Mouse (Mus musculus) left cerebral cortex, adult 18-20 months (tissue): ENCODE data around the gene Acer3. TPM values are rescaled to one million over a fixed set of nuclear protein-coding genes. Genes with fewer than 3 reads are reported as not detected.
"Not testable (repeated sequence)": the region's sequence is repeated elsewhere in the genome, so short reads cannot be mapped to it uniquely, and the experiment has no call there.

Source experiments
- DNase-seq, 2 experiments: peaks; one replicate each; pipeline ENCODE4 v3.0.0; 2021 to 2022; ENCODE audit warnings: low spot score in 2 of 2, mixed read lengths in 1 of 2
- total RNA-seq, 2 experiments: library from RNA; stranded (reverse); gene quantifications; 2 replicates each; pipeline ENCODE4 v1.2.3; 2021

The Acer3 gene
- total RNA-seq, 2 experiments from 2014 or later, result 20.8 to 25.0 TPM

- DNase-seq, result not testable (repeated sequence)
Measured at GRCm38 (mm10) chr7:98187332-98187731, 133.7 kb downstream of the Acer3 start.

GRCm38 (mm10) chr7:98186637-98187036, 134.4 kb downstream of the Acer3 start:
- DNase-seq, result no peak

GRCm38 (mm10) chr7:98185326-98185725, 135.7 kb downstream of the Acer3 start:
- DNase-seq, result no peak

GRCm38 (mm10) chr7:98178560-98179231, 142.3 kb downstream of the Acer3 start:
- DNase-seq, result no peak

GRCm38 (mm10) chr7:98177929-98178559, 143.0 kb downstream of the Acer3 start, which contains the start of gene Capn5:
Gene Capn5 (minus strand): TSS chr7:98178274.
- DNase-seq, result peak; percentile 45 to 61

GRCm38 (mm10) chr7:98177566-98177928, 143.5 kb downstream of the Acer3 start:
- DNase-seq, result no peak

GRCm38 (mm10) chr7:98177071-98177485, 143.9 kb downstream of the Acer3 start:
- no peak for DNase-seq

GRCm38 (mm10) chr7:98176322-98177070, 144.5 kb downstream of the Acer3 start:
- no peak for DNase-seq

- no peak for DNase-seq
Measured at GRCm38 (mm10) chr7:98174883-98175755, 145.9 kb downstream of the Acer3 start.

GRCm38 (mm10) chr7:98173408-98173807, 147.6 kb downstream of the Acer3 start:
- no peak for DNase-seq

GRCm38 (mm10) chr7:98172661-98173060, 148.3 kb downstream of the Acer3 start:
- no peak for DNase-seq

- DNase-seq, result peak; percentile 21 to 38
Measured at GRCm38 (mm10) chr7:98171141-98172073, 149.6 kb downstream of the Acer3 start.

- peak in 1 of 2 experiments; percentile 37 for DNase-seq
Measured at GRCm38 (mm10) chr7:98164999-98165528, 155.9 kb downstream of the Acer3 start.

GRCm38 (mm10) chr7:98164382-98164998, 156.5 kb downstream of the Acer3 start:
- DNase-seq, result no peak

GRCm38 (mm10) chr7:98163700-98164099, 157.3 kb downstream of the Acer3 start:
- no peak for DNase-seq

GRCm38 (mm10) chr7:98162239-98162638, 158.8 kb downstream of the Acer3 start:
- DNase-seq, result no peak

GRCm38 (mm10) chr7:98160041-98160740, 160.8 kb downstream of the Acer3 start:
- DNase-seq, result no peak

GRCm38 (mm10) chr7:98158481-98158880, 162.5 kb downstream of the Acer3 start:
- DNase-seq, result no peak
